ENCODE assay signal across 8 mouse cellular contexts in genomic region chr3:98428449-98428775, GRCm38 (mm10). TPM values are rescaled to one million over a fixed set of nuclear protein-coding genes. Genes with fewer than 3 reads are reported as not detected.
DNase-seq lines count a peak whose midpoint lies in the region; ATAC-seq and TF ChIP-seq lines count a peak whose summit lies in the region.

No protein-coding gene starts in this region.

- peak overlapping the region; percentile 77 for H3K9ac ChIP-seq in heart, embryonic 14.5 days (ENCODE audit: low read length)
- H3K9ac ChIP-seq in MEL (ENCODE audit: control insufficient read depth, low read depth, low read length, poor library complexity, severe bottlenecking): no peak overlapping the region
- H3K9ac ChIP-seq in hindbrain, embryonic 11.5 days (ENCODE audit: low read depth, low read length): peak overlapping the region; percentile 53

- TF ChIP-seq CTCF in MEL (IDR thresholded peaks at IDR 0.05 in 2 of 3, conservative IDR thresholded peaks at IDR 0.05 in 1 of 3; ENCODE audit: control insufficient read depth in 1 of 3, insufficient read depth in 1 of 3, low read depth in 2 of 3, low read length in 3 of 3, poor library complexity in 1 of 3, severe bottlenecking in 1 of 3): no peak

- no peak for TF ChIP-seq RAD21 in MEL (IDR thresholded peaks at IDR 0.05; ENCODE audit: low read depth, low read length)

- TF ChIP-seq EP300 in MEL (IDR thresholded peaks at IDR 0.05; ENCODE audit: low read depth in 1 of 2, low read length in 2 of 2): no peak

- ATAC-seq in heart, embryonic 14.5 days (ENCODE audit: insufficient number of reproducible peaks, insufficient read depth, low FRiP score, low read depth): no peak
- ATAC-seq in hindbrain, embryonic 11.5 days (ENCODE audit: low FRiP score): no peak
- ATAC-seq in megakaryocyte, adult 5-6 weeks (ENCODE audit: poor library complexity, severe bottlenecking): peak; percentile 26

- no peaks in the 10 kb centered on the region for H3K79me2 ChIP-seq in MEL (ENCODE audit: control insufficient read depth, insufficient read depth, low read length, poor library complexity)

- peaks cover 8% of the 10 kb centered on the region for H3K27me3 ChIP-seq in heart, embryonic 14.5 days (ENCODE audit: control insufficient read depth, insufficient read depth, low read length)
- H3K27me3 ChIP-seq in MEL (ENCODE audit: control insufficient read depth in 1 of 2, insufficient read depth in 2 of 2, low read length in 2 of 2): peaks cover 2 to 17% of the 10 kb centered on the region in 2 experiments
- peaks cover 11% of the 10 kb centered on the region for H3K27me3 ChIP-seq in hindbrain, embryonic 11.5 days (ENCODE audit: control insufficient read depth, insufficient read depth, low read length)

- peaks cover 10% of the 10 kb centered on the region for H3K36me3 ChIP-seq in heart, embryonic 14.5 days (ENCODE audit: control insufficient read depth, insufficient read depth, low read length)
- H3K36me3 ChIP-seq in MEL (ENCODE audit: control insufficient read depth in 1 of 2, insufficient read depth in 2 of 2, low read length in 2 of 2): no peaks in the 10 kb centered on the region
- no peaks in the 10 kb centered on the region for H3K36me3 ChIP-seq in hindbrain, embryonic 11.5 days (ENCODE audit: control insufficient read depth, insufficient read depth, low read length)

- H3K9me3 ChIP-seq in heart, embryonic 14.5 days (ENCODE audit: control insufficient read depth, low read length): no peaks in the 10 kb centered on the region
- no peaks in the 10 kb centered on the region for H3K9me3 ChIP-seq in MEL (replicated peaks; ENCODE audit: insufficient read depth, low read length)
- H3K9me3 ChIP-seq in hindbrain, embryonic 11.5 days (ENCODE audit: control insufficient read depth, low read length): no peaks in the 10 kb centered on the region

- H3K27ac ChIP-seq in heart, embryonic 14.5 days (replicated peaks in 1 of 2; ENCODE audit: control insufficient read depth in 1 of 2, insufficient read depth in 1 of 2, low read depth in 2 of 2, low read length in 2 of 2): no peak overlapping the region
- no peak overlapping the region for H3K27ac ChIP-seq in MEL (ENCODE audit: control insufficient read depth, low read depth, low read length)
- no peak overlapping the region for H3K27ac ChIP-seq in hindbrain, embryonic 11.5 days (ENCODE audit: low read depth, low read length)

- TF ChIP-seq POLR2A in MEL (IDR thresholded peaks at IDR 0.05; ENCODE audit: control insufficient read depth in 1 of 2, insufficient read depth in 1 of 2, low read depth in 1 of 2, low read length in 2 of 2, poor library complexity in 1 of 2): no peak

- 16% methylated on average over 17 of the region's 17 CpGs for WGBS in heart, embryonic 14.5 days
- 3% methylated on average over 17 of the region's 17 CpGs for WGBS in hindbrain, embryonic 11.5 days

- H3K4me1 ChIP-seq in heart, embryonic 14.5 days (ENCODE audit: control insufficient read depth in 2 of 2, insufficient read depth in 2 of 2, low read length in 2 of 2): peaks cover 8 to 16% of the 10 kb centered on the region in 2 experiments
- peaks cover 0 to 4% of the 10 kb centered on the region in 2 experiments; a peak in 1 of 4 replicates for H3K4me1 ChIP-seq in MEL (ENCODE audit: control insufficient read depth in 1 of 2, insufficient read depth in 2 of 2, low read length in 2 of 2)
- no peaks in the 10 kb centered on the region; the same call in 1 of the 2 replicates for H3K4me1 ChIP-seq in hindbrain, embryonic 11.5 days (replicated peaks; ENCODE audit: control insufficient read depth, insufficient read depth, low read length)

- H3K4me2 ChIP-seq in heart, embryonic 14.5 days (ENCODE audit: low read length): peak overlapping the region; percentile 99
- H3K4me2 ChIP-seq in hindbrain, embryonic 11.5 days (replicated peaks; ENCODE audit: low read depth, low read length): peak overlapping the region; percentile 91

- no peak for DNase-seq in heart, postnatal 10 days
- DNase-seq in MEL (ENCODE audit: low read depth, low spot score): peak; percentile 4
- DNase-seq in hindbrain, embryonic 11.5 days (ENCODE audit: low spot score): no peak
- DNase-seq in layer of hippocampus, adult 8-10 months (ENCODE audit: low spot score in 2 of 2): no peak
- no peak for DNase-seq in ovary, postnatal 10 days (ENCODE audit: low spot score)
- DNase-seq in urinary bladder, postnatal 14 days (ENCODE audit: low spot score): no peak

- H3K4me3 ChIP-seq in heart, embryonic 14.5 days (ENCODE audit: control insufficient read depth in 1 of 2, insufficient read depth in 1 of 2, low read depth in 1 of 2, low read length in 2 of 2): peak overlapping the region; percentile 59 to 63
- H3K4me3 ChIP-seq in MEL (ENCODE audit: control insufficient read depth in 1 of 2, insufficient read depth in 1 of 2, low read depth in 2 of 2, low read length in 2 of 2): no peak overlapping the region
- H3K4me3 ChIP-seq in hindbrain, embryonic 11.5 days (ENCODE audit: low read depth, low read length): peak overlapping the region; percentile 56

- intact Hi-C loops in heart, postnatal 10 days (cut with DNase I): loop anchor here (5.0 kb wide), 1 partner anchor 66 kb away; no protein-coding TSS in a partner anchor

TF ChIP-seq in MEL, 35 proteins besides CTCF, POLR2A, EP300 and RAD21:
- no peak for TF ChIP-seq BHLHE40 (IDR thresholded peaks at IDR 0.05; ENCODE audit: borderline replicate concordance, low read depth, low read length)
- no peak for TF ChIP-seq TCF12 (IDR thresholded peaks at IDR 0.05; ENCODE audit: low read depth, low read length)
- no peak for TF ChIP-seq USF2 (IDR thresholded peaks at IDR 0.05; ENCODE audit: borderline replicate concordance in 1 of 2, insufficient read depth in 1 of 2, low read depth in 1 of 2, low read length in 2 of 2)
- TF ChIP-seq MAZ (IDR thresholded peaks at IDR 0.05; ENCODE audit: low read depth, low read length): no peak
- no peak for TF ChIP-seq ZC3H11A (IDR thresholded peaks at IDR 0.05; ENCODE audit: low read depth, low read length)
- no peak for TF ChIP-seq MXI1 (IDR thresholded peaks at IDR 0.05; ENCODE audit: low read depth, low read length)
- no peak for TF ChIP-seq E2F4 (IDR thresholded peaks at IDR 0.05; ENCODE audit: borderline replicate concordance, low read depth, low read length)
- TF ChIP-seq UBTF (IDR thresholded peaks at IDR 0.05; ENCODE audit: borderline replicate concordance, insufficient read depth, low read depth, low read length): no peak
- TF ChIP-seq TAL1 (IDR thresholded peaks at IDR 0.05; ENCODE audit: low read length): no peak
- TF ChIP-seq MAFK (IDR thresholded peaks at IDR 0.05; ENCODE audit: borderline replicate concordance, low read depth, low read length): no peak
- TF ChIP-seq GABPA (IDR thresholded peaks at IDR 0.05; ENCODE audit: low read depth, low read length): no peak
- TF ChIP-seq CHD1 (IDR thresholded peaks at IDR 0.05; ENCODE audit: low read depth, low read length): no peak
- no peak for TF ChIP-seq GATA1 (IDR thresholded peaks at IDR 0.05; ENCODE audit: low read depth, low read length)
- TF ChIP-seq POLR2AphosphoS2 (IDR thresholded peaks at IDR 0.05; ENCODE audit: low read length): no peak
- TF ChIP-seq JUND (IDR thresholded peaks at IDR 0.05; ENCODE audit: low read depth, low read length): no peak
- TF ChIP-seq POLR2AphosphoS5 (IDR thresholded peaks at IDR 0.05; ENCODE audit: borderline replicate concordance, low read depth, low read length): no peak

RNA-seq across cellular contexts. Expression of gene Gm4450, which starts 28.5 kb away (rescaled TPM):
- polyA plus RNA-seq in heart, embryonic 14.5 days (2014; fragmentation: Nextera tagmentation; extraction: Ambion mirVana): not detected in 2 replicates
- total RNA-seq in heart, postnatal 10 days (2021): not detected
- total RNA-seq in MEL (2012; rRNA removed): not detected in 2 replicates
- polyA plus RNA-seq in MEL (2012; ENCODE audit: insufficient read depth in 1 of 2, insufficient read length in 2 of 2, low read depth in 1 of 2, low replicate concordance in 2 of 2, missing spikeins in 1 of 2): not detected
- not detected in 2 replicates for polyA plus RNA-seq in hindbrain, embryonic 11.5 days (2014; fragmentation: Nextera tagmentation; extraction: Ambion mirVana)
- not detected in 2 replicates for total RNA-seq in megakaryocyte, adult 5-6 weeks (2015)
- not detected in 2 replicates for total RNA-seq in megakaryocyte, adult 5-6 weeks (2017)
- total RNA-seq in layer of hippocampus, adult 8-10 months (2022): not detected

RNA-seq across cellular contexts. Expression of gene Zfp697, which starts 46.2 kb away (rescaled TPM):
- 11.1 and 13.3 TPM in 2 replicates for polyA plus RNA-seq in heart, embryonic 14.5 days (2014; fragmentation: Nextera tagmentation; extraction: Ambion mirVana)
- total RNA-seq in heart, postnatal 10 days (2021): 1 to 10 TPM; 7.9 to 8.6 TPM
- 0.03 and 0.04 TPM in 2 replicates for total RNA-seq in MEL (2012; rRNA removed)
- polyA plus RNA-seq in MEL (2012; ENCODE audit: insufficient read depth in 1 of 2, insufficient read length in 2 of 2, low read depth in 1 of 2, low replicate concordance in 2 of 2, missing spikeins in 1 of 2): not detected
- 12.2 and 15.5 TPM in 2 replicates for polyA plus RNA-seq in hindbrain, embryonic 11.5 days (2014; fragmentation: Nextera tagmentation; extraction: Ambion mirVana)
- 0.14 and 0.47 TPM in 2 replicates for total RNA-seq in megakaryocyte, adult 5-6 weeks (2015)
- 0.53 TPM in 1 of 2 replicates, not detected in the other for total RNA-seq in megakaryocyte, adult 5-6 weeks (2017)
- total RNA-seq in layer of hippocampus, adult 8-10 months (2022): 10 to 100 TPM; 27.1 to 32.6 (median 27.9) TPM

Comparison
In these comparisons a context has a peak if more than half of its experiments do, and no peak if none do; other contexts are left out.
1. H3K4me3 ChIP-seq: peak in heart, embryonic 14.5 days (2 of 2) and hindbrain, embryonic 11.5 days (single experiment); none in MEL (0 of 2).